Mouse (Mus musculus): ENCODE data around the gene Cfap100. TPM values are rescaled to one million over a fixed set of nuclear protein-coding genes. Genes with fewer than 3 reads are reported as not detected.

The Cfap100 gene
- polyA plus RNA-seq (2015; fragmentation: Nextera tagmentation; extraction: Ambion mirVana): 0.27 and 0.62 TPM in 2 replicates

DNA sequence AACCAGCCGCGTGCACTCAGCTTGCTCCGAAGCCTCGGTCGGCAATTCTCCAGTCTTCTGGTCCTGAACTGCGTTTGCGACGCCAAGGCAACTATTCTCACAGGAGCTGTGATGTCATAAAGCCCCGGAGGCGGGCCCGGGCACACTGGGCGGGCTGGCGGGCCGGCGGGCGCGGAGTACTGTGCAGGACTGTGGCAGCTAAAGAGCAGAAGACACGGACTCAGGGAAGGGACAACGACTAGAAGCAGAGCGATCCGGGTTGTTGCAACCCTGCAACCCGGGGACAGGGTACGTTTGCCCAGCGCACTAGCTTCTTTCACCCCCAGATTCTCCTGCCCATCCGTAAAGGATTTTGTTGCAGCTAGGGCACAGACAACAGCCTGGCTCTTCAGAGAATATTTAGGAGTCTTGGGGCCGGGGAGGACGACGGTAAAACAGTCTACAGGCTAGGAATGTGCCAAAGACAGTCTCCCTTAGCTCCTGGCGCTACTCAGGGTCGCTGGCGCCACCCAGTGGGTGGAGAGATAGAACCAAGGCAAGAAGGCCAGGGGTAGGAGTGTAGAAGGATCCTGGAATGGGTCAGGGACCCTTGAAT, at the start of gene Cfap100:
Cfap100 (minus strand) TSS at position 418 of the 595 bp plus-strand sequence.
- DNase-seq (ENCODE audit: low spot score): peak; percentile 26

DNA sequence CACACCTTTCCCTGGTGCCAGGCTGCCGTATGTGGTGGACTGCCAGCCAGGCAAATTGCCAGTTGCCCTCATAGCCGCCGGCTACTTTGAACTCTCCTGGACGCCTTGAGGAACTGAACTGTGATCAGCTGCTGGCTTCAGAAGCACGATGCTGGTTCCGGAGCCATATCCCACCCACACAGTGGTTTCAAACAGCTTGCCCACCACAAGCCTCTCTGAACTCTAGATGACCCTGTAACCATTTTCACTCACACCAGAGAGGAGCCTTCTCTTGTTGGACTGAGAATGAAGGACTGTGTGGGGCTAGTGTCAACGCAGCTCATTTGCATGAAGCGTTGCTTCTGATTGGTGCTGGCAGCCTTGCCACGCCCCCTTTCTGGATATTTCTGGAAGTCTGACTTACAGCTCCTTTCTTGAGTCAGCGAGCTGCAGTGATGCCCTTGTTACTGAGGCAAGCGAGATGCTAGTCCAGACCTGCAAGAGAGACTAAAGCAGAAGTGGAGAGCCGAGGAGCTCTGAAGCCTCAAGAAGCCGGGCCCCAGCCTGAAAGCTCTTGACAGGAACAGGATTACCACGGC, 48.4 kb upstream of the Cfap100 start:
- DNase-seq (ENCODE audit: low spot score): no peak

DNA sequence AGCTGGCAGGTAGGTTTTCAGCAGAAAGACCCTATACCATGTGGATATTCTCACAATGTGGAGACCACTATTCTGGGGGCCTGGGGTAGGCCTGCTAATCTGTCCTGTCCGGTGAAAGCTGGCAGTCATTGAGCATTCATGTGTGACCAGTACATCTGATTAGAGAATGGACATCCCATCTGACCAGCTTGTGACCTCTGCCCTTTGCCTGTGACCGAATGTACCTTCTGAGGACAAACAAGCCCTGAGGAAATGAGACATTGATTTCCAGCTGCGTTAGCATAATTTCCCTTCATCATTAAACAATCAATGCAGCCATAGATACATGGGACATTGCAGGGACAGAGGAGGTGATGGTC, 47.2 kb upstream of the Cfap100 start:
- no peak for DNase-seq (ENCODE audit: low spot score)

DNA sequence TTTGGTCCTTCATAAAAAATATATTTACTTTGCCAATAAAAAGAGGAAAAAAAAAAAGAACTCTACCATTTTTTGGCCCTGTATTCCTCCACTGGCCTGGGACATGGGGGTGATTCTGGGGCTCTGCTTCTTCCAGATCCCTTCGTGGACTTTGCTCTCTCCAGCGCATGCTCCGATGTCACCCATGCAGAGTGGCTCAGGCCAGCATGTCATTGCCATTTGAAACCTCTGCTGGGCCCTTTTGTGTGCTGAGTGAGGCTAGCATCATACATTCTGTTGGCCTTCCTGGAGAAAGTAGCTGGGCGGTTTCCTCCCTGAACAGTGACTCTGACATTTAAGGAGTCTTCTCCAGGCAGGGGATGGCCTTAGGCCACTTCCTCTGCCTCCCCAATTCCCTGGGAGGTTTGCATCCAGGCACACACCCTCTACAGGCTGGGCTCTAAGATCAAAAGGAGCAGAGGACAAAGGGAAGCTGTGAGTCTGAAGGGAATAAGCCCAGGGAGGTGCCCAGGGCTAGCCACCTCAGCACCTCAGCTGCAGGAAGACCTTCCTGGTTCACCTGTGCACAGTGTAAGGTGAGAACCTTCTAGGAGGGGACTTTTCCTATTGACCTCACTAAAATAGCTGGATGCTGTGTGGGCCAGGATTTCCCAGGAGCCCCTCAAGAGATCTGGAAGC, 46.7 kb upstream of the Cfap100 start:
- DNase-seq (ENCODE audit: low spot score): no peak

DNA sequence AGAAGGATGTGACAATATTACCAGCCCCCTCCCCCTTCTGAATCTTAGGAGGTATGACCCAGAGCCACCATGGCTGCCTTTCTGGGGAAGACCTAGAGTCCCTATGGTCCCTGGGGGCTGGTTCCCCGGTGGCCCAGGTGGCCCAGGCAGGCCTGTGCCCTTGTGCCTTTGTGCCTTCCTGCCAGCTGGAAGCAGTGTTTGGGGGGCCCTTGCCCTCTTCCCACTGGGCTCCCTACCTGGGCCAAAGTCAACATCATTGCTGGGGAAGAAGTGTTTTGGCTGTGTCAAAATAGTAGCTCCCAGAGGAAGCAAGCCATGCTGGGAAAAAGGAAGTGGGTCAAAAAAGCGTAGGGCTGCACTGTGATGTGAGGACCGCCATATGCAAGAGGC, 45.8 kb upstream of the Cfap100 start:
- DNase-seq (ENCODE audit: low spot score): no peak

DNA sequence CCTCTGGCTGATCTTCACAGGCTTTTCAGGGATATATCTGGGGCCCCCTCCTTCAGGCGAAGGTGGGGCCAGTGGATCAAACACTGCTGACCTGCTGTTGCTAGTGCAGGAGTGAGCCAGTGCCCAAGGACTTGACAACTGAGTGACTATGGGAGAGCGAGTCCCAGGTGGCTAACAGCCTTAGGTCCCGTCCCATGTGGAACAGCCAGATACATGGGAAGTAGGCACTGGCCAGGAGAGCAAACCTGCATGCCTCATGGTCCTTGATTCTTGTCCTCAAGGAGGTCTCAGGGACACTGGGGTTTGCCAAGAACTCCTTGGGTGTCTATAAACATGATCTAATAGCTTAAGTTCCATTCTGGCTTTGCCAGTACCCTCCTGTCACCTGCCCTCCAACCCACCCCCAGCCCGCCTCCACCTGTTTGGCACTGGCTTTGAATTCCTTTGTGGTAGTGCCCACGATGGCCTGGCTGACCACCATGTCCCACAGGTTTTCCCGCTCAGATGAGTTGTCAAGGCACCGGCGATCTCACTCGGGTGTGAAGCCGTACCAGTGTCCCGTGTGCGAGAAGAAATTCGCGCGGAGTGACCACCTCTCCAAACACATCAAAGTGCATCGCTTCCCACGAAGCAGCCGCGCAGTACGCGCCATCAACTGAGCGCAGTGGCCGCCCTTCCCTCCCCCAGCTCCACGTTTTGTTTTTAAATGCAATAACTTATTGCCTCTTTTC, 45.2 kb upstream of the Cfap100 start:
- no peak for DNase-seq (ENCODE audit: low spot score)

DNA sequence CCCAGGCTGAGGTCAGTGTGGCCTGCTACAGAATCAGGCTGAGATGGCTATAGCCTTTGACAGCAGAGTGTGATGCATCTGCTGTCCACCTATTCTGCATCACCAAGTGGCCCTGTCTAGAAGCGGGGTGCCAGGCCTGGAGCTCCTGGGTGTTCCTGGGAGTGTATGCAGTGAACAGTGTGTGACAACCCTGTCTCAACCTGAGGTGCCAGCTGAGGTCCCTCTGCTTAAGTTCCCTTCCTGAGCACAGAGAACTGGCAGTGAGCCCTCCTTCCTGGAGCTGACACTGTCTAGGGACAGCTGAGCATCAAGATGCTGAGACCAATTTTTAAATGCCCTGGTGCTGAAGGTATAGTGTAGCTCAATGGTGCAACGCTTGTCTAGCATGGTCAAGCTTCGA, 44.1 kb upstream of the Cfap100 start:
- DNase-seq (ENCODE audit: low spot score): no peak

DNA sequence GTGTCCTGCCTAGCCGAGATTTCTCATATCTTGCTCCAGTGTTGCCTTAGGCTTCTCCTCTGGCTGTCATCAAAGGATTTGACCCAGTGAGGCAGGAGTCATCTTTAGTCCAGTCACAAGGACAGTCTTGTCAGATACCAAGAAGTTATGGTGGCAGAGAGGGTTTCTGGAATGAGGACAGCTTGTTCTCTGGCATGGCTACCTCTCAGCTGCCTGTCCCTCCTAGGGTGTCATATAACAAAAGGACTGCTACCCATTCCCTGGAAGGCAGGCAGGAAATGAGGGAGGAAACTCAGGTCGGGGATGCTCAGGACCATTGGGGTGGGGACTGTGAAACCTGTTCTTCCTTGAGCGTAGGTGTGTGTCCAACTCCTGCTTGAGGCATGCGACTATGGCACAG, 43.5 kb upstream of the Cfap100 start:
- DNase-seq (ENCODE audit: low spot score): no peak

DNA sequence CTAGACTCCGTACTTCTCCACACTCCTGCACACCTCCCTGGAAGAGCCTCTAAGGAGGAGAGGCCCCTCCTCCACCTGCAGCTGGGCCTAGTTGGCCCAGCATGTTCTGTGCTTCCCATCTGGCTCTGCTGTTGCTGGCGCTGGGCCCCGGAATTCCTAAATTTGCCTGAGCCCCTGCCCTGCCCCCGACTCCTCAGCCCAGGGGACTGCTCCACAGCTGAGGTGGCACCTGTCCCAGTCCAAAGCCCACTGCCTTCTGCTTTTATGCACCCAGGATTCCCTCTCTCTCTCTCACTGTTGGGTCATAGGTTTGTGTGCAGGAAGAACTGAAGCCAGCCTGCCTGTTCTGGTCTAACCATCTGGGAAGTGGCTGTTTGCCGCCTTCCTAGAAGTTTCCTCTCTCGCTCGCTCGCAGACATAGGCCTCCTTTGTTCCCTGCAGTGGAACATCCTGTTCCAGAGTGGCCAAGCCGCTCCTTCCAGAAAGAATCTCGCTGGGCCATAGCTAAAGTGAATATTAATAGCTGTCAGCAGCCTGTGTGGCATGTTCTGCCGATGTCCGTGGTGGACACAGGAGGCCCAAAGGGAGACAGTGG, 42.4 kb upstream of the Cfap100 start:
- no peak for DNase-seq (ENCODE audit: low spot score)

DNA sequence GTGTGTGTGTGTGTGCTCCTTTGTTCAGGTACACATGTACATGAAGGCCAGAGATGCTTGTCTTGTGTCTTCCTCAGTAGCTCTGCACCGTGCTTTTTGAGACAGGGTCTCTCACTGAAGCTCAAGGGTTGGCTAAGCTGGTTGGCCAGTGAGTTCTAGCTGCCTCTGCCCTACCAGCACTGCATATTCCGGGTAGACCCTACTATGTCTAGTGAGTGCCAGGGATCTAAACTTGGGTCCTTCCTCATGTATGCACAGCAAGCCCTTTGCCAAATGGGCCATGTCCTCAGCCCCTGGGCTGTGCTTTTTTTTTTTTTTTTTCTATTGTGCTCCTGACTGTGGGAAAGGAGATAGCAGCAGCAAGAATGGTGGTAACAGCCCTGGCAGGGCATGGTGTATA, 41.7 kb upstream of the Cfap100 start:
- no peak for DNase-seq (ENCODE audit: low spot score)

DNA sequence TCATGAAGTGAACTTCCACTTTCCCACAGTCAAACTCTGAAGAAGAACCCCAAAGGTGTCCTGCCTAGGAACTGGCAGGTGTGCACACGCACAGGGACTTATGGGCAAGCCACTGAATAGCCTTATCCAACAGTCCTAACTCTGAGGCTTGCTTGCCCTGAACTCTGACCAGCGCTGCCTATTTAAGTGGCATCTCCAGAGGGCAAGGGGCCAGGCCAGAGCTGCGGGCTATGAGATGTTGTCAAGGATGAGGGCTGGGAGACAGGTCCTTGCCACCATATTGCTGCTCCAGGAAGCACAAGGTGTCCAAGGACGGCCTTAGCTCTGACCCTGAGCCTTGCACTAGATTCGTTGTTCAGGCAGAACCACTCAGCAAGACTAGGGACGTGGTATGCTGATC, 40.4 kb upstream of the Cfap100 start:
- no peak for DNase-seq (ENCODE audit: low spot score)

DNA sequence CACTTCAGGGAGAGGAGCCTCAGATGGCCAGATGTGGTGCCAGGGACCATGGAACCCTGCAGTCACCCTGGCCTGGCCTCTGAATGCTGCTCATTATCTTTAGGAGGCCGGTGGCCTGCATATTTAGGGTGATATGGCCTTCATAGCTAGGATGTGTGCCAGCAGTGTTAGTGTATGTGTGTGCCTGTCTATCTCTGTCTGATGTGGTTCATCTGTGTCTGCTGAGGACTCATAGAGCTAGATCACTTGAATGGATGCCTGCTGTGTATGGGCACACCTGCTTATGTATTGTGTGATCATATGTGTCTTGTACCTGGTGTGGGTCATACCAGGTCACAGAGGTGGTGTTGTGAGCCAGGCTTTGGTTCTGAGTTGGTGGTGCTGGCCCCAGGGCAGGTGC, 39.6 kb upstream of the Cfap100 start:
- DNase-seq (ENCODE audit: low spot score): no peak

DNA sequence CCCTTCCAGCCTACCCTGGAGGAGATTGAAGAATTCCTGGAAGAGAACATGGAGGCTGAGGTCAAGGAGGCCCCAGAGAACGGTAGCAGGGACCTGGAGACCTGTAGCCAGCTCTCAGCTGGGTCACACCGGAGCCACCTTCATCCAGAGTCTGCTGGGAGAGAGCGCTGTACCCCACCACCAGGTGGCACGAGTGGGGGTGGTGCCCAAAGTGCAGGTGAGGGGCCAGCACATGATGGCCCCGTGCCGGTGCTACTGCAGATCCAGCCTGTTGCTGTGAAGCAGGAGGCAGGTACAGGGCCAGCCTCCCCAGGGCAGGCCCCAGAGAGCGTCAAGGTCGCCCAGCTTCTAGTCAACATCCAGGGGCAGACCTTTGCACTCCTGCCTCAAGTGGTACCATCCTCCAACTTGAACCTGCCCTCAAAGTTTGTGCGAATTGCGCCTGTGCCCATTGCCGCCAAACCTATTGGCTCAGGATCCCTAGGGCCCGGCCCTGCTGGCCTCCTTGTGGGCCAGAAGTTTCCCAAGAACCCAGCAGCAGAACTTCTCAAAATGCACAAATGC, 38.3 kb upstream of the Cfap100 start:
- no peak for DNase-seq (ENCODE audit: low spot score)

DNA sequence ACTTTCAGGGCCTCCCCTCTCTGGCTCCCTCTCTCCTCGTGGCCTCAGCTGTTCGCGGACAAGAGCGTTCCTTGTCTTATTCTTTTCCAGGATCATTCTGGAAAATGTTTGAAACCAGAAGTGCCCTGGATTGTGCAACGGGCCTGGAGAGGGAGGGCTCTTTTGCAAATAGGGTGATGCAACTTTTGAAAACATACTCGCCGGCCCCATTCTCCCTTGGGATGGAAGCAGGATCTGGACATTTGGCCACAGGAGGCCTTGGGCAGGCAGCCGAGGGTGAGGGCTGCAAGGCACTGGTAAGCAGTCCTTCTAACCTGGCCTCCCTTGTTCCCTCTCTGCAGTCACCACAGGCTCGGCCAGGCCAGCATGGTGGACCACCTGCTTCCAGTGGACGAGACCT, 37.5 kb upstream of the Cfap100 start:
- no peak for DNase-seq (ENCODE audit: low spot score)

DNA sequence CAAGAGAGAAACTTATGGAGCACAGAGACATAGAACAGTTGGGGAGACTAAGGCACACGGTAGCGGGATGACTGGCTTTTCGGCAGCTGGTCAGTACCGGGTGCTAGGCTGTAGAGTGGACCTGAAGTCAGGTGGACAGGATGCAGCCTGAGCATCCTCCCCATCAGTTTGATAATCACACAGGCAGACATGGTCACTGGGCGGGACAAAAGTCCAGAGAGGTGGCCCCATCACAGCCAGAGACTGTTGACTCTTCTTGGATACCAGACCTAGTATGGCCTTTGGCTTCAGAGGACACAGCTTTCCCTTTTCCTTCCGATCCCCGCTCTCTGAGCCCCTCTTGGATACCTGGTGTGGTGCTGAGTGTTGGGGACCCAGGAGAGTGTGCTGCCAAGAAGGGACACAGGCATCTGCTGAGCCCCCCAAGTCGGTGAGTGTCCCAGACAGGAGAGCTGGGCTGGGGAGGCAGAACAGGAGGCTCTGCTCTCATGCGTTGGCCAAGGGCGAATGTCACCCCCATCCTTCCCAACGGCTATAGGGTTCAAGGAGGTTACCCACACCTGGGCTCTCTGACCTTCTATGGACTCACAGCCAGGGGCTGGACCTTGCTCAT, 36.5 kb upstream of the Cfap100 start:
- no peak for DNase-seq (ENCODE audit: low spot score)

DNA sequence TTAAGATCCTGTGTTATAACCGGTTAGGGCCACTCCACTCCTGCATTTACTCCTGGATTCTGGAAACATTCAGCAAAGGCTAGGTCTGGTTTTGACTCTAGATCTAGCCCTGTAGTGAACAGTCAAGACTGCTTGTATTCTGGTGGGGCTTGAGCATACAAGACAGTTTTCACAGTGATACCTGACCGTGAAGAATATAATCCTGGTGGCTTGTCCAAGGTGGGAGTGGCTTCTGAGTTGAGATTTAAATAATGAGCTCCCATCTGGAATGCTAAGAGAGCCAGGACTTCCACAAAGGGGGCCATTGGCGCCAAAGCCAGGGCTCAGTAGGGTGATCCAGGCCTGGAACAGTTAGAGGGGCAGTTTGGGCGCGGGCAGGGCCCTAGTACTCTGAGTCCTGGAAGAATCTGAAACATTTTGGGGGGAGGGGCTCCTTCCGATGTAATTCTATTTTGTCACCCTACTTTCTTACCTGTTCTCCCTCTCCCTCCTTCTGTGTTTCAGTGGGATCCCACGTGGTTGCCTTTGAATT, 35.4 kb upstream of the Cfap100 start:
- DNase-seq (ENCODE audit: low spot score): no peak

DNA sequence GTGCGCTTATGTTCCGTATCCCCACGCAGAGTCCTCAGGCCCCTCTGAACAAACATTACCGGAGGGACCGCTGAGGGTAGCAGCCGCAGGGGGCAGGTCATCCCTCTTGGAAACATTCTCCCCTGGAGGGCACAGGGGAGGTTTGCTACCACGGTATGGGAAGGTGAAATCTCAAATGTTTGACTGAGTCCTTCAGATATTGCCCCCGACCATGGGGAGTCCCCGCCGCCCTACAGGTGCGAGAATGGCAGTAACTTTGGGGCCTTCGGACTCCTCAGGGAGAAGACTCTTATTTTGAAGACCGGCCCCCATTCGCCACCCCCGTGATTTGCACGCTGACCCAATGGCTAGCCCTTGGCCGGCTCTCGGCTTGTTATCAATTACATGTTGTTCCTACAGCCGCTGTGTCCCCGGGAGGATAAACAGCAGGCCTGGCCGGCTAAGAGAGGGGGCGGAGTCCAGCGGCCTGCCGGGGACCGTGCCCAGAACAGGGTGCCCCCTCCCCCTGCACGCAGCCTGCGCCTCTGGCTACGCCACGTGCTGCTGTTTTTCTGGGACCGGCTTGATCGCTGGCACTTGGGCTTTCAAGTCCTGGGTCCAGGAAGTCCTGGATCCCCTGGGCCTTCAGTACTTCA, 34.7 kb upstream of the Cfap100 start:
- DNase-seq (ENCODE audit: low spot score): no peak

DNA sequence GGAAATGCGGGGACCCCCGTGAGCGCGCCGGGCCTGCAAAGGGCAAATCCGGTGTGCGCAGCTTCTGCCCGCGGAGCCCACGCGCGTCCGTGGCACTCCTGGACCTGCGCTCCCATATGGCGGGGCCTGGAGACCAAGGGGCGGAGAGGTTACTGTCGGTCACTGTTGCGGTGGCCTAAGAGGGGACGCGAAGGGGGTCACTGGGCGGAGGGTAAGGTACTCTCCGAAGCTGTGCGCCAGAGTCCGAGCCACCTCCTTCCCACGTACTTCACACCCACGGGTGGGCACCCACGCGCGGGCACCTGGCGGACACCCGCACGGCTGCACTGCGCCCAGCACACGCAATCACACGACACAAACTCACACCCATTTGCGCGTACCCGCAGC, 34.2 kb upstream of the Cfap100 start:
- DNase-seq (ENCODE audit: low spot score): no peak

DNA sequence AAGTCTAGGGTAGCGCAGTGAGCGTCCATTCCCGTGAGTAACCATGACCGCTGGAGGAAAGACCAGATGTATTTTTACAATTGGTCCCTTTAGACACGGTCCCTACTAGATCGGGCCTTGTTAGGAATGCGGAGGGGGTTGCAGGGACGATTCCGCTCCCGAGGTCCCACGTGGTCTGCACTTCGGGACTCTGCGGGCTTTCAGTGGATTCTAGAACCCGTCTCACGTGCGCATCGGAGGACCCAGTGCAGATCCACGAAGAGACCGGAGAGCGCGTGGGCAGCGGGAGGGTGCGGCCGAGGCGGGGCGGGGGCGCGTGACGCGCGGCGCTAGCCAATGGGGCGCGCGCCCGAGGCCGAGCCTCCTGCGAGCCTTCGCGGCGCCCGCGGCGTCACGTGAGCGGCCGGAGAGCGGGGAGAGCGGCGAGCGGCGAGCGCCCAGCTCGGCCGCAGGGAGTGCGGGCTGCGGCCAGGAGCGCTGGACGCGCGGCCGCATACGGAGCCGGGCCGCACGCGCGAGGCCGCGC, 33.6 kb upstream of the Cfap100 start, which contains the start of gene Klf15:
Klf15 (plus strand) TSS at position 396 of the 526 bp plus-strand sequence.
- no peak for DNase-seq (ENCODE audit: low spot score)

DNA sequence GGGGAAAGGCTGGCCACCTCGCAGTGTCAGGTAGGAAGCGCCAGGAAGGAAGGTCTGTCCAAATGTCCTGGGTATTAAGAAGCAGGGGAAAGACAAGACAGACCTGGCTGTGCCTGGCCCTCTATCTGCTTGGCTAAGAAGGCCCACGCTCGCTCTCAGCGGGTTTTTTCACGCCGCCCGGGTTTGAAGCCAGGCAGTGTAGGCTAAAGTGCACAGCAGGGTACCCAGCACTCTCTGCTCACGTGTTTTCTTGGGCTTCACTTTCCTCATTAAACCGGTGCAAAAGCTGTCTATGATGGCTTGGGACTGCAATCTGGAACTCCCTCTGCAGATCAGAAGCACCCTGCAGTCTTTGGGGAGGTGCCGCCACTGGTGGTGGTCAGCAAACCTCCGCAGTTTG, 33.2 kb upstream of the Cfap100 start:
- no peak for DNase-seq (ENCODE audit: low spot score)
